Mouse (Mus musculus): Measurements from ENCODE around the gene Ntsr1. TPM values are rescaled to one million over a fixed set of nuclear protein-coding genes. Genes with fewer than 3 reads are reported as not detected.
A peak's percentile ranks its signal among the peaks of the same experiment; 100 is the strongest.

The Ntsr1 gene
- polyA plus RNA-seq, 1 experiment, result not detected

DNA sequence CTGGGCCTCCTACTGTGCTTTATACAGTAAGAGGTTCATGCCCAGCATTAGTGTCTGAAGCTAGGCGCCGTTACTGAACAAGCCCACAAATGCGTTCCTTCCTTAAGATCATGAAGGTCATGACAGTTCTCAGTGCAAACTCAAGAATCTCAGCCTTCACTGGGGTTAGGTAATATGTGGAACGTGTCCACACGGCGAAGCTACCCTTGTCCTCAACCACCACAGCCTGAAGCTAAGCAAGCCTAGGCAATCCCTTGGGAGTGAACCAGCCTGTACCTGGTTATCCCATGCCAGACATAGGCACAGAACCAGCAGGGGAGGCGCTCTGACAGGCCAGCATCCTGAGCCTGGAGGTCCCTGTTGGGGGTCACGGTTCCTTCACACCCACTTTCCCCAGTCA, 30.9 kb upstream of the Ntsr1 start:
- no peaks in the 10 kb centered on the region for H3K4me1 ChIP-seq (ENCODE audit: control insufficient read depth, insufficient read depth, low read length)
- no peak overlapping the region for H3K27ac ChIP-seq (ENCODE audit: insufficient read depth, low read depth, low read length)
- TF ChIP-seq CTCF (IDR thresholded peaks at IDR 0.05; ENCODE audit: insufficient read depth, low read depth, low read length), result no peak
- TF ChIP-seq POLR2A (IDR thresholded peaks at IDR 0.05; ENCODE audit: insufficient read depth, low read depth, low read length), result no peak
- WGBS, result 92% methylated on average over 8 of the region's 8 CpGs
- H3K4me3 ChIP-seq (ENCODE audit: insufficient read depth, low read depth, low read length), result no peak overlapping the region

- Histone ChIP-seq H3K4me1 (ENCODE audit: control insufficient read depth, insufficient read depth, low read length) (no peaks in the 10 kb centered on the region), H3K27ac (ENCODE audit: insufficient read depth, low read depth, low read length) (no peak overlapping the region), H3K4me3 (ENCODE audit: insufficient read depth, low read depth, low read length) (no peak overlapping the region)
- 72% methylated on average over 9 of the region's 9 CpGs for WGBS
- TF ChIP-seq CTCF (IDR thresholded peaks at IDR 0.05; ENCODE audit: insufficient read depth, low read depth, low read length) (no peak), POLR2A (IDR thresholded peaks at IDR 0.05; ENCODE audit: insufficient read depth, low read depth, low read length) (no peak)
Measured at GRCm38 (mm10) chr2:180469768-180470167, 30.0 kb upstream of the Ntsr1 start.

DNA sequence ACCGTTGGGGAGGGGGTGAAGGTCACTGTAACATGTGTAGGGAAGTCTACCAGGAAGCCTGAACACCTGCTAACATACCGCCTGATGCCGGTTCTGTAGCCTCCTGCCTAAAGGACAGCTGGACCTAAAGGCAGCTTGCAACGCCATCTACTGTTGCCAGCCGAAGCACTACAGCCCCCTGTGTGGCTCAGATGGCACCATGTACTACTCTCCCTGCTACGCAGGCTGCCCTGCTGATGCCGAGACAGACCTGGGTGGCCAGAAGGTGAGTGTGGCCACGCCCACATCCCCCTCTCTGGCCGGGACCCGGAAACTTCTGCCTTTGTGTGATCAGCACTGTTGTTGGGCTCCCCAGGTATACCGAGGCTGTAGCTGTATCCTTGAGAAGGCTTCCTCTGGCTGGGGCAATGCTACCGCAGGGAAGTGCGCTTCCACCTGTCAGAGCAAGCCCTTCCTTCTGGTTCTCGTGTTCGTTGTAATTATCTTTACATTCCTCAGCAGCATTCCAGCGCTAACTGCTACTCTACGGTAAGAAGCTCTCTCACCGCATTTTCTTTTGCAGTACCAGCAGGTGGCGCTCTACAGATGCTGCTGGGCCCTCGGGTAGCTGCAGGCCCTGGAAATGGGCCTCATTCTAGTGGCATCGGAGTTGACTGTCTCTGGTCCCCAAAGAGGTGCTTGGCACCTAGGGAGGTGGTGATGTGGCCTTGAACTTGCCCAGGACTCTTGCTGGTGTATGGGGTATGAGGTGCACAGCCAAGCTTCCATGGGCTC, 27.3 kb upstream of the Ntsr1 start:
- 12% methylated on average over 21 of the region's 21 CpGs for WGBS
- H3K4me3 ChIP-seq (ENCODE audit: insufficient read depth, low read depth, low read length), result no peak overlapping the region
- peak; percentile 90 for TF ChIP-seq CTCF (IDR thresholded peaks at IDR 0.05; ENCODE audit: insufficient read depth, low read depth, low read length)
- no peak for TF ChIP-seq POLR2A (IDR thresholded peaks at IDR 0.05; ENCODE audit: insufficient read depth, low read depth, low read length)
- H3K4me1 ChIP-seq (ENCODE audit: control insufficient read depth, insufficient read depth, low read length), result no peaks in the 10 kb centered on the region
- H3K27ac ChIP-seq (ENCODE audit: insufficient read depth, low read depth, low read length), result no peak overlapping the region

GRCm38 (mm10) chr2:180473080-180473440, 26.7 kb upstream of the Ntsr1 start:
- Histone ChIP-seq H3K4me1 (ENCODE audit: control insufficient read depth, insufficient read depth, low read length) (no peaks in the 10 kb centered on the region), H3K27ac (ENCODE audit: insufficient read depth, low read depth, low read length) (no peak overlapping the region), H3K4me3 (ENCODE audit: insufficient read depth, low read depth, low read length) (no peak overlapping the region)
- WGBS, result 27% methylated on average over 7 of the region's 7 CpGs
- no peak for TF ChIP-seq CTCF (IDR thresholded peaks at IDR 0.05; ENCODE audit: insufficient read depth, low read depth, low read length)
- TF ChIP-seq POLR2A (IDR thresholded peaks at IDR 0.05; ENCODE audit: insufficient read depth, low read depth, low read length), result no peak

DNA sequence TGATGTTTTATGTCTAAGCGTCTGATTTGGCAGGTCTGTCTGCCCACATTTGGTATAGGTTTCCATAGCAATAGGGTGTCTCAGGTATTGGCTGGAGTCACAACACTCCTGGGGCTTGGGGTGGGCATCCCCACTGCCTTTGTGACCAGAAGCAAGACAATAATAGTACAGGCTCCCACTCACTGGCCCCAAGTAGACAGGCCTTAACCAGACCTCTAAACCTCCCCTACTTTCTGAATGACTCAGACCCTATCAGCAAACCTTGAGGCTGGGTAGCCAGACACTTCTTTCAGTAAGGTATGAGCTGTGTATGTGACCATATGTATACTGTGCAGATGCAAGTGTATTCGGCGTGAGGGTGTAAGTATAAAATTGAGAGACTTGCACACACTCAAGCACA, 24.9 kb upstream of the Ntsr1 start:
- WGBS, result 92% methylated on average over 3 of the region's 3 CpGs
- Histone ChIP-seq H3K4me1 (ENCODE audit: control insufficient read depth, insufficient read depth, low read length) (no peaks in the 10 kb centered on the region), H3K4me3 (ENCODE audit: insufficient read depth, low read depth, low read length) (no peak overlapping the region), H3K27ac (ENCODE audit: insufficient read depth, low read depth, low read length) (no peak overlapping the region)
- no peak for TF ChIP-seq CTCF (IDR thresholded peaks at IDR 0.05; ENCODE audit: insufficient read depth, low read depth, low read length)
- TF ChIP-seq POLR2A (IDR thresholded peaks at IDR 0.05; ENCODE audit: insufficient read depth, low read depth, low read length), result no peak

DNA sequence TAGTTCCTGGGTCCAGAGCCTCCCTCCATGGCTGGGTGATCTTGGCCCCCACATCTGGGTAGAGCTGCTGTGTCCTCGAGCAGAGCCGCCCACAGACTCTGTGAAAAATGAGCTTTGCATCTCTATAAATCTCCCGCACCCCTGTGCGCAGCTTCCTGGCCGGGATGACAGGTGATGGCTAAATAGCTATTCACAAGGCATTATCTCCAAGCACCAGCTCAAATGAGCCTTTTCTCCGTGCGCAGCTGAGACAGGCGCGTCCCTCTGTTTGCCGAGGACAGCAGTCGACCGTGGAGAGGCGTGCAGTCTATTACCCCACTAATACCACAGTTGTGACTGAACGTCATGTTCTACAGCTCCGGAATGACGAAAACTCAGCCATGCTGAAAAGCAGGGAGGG, 17.5 kb upstream of the Ntsr1 start:
- peaks cover 24% of the 10 kb centered on the region for H3K4me1 ChIP-seq (ENCODE audit: control insufficient read depth, insufficient read depth, low read length)
- no peak overlapping the region for H3K4me3 ChIP-seq (ENCODE audit: insufficient read depth, low read depth, low read length)
- 10% methylated on average over 16 of the region's 16 CpGs for WGBS
- no peak for TF ChIP-seq POLR2A (IDR thresholded peaks at IDR 0.05; ENCODE audit: insufficient read depth, low read depth, low read length)
- no peak for TF ChIP-seq CTCF (IDR thresholded peaks at IDR 0.05; ENCODE audit: insufficient read depth, low read depth, low read length)
- H3K27ac ChIP-seq (ENCODE audit: insufficient read depth, low read depth, low read length), result peak overlapping the region; percentile 23; the same call in 1 of the 2 replicates

DNA sequence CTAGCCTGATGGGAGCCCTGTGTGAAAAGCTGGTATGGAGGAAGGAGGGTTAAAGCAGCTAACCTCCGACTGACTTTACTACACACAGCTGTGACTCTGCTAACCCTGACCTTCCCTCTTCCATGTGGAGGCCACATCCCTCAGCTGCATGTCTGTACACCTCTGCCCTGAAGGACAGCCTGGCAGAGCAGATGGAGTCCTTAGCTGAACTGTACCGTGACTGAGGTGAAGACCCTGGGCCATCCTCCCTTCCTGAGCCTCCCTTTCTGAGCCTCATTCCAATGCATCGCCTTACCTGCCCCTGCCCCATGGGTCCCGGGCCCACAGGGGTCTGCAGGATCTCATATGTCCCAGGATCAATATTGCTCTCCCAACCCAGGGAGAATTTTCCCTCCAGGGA, 14.9 kb upstream of the Ntsr1 start:
- TF ChIP-seq POLR2A (IDR thresholded peaks at IDR 0.05; ENCODE audit: insufficient read depth, low read depth, low read length) (no peak), CTCF (IDR thresholded peaks at IDR 0.05; ENCODE audit: insufficient read depth, low read depth, low read length) (no peak)
- no peak overlapping the region for H3K4me3 ChIP-seq (ENCODE audit: insufficient read depth, low read depth, low read length)
- H3K27ac ChIP-seq (ENCODE audit: insufficient read depth, low read depth, low read length), result no peak overlapping the region
- H3K4me1 ChIP-seq (ENCODE audit: control insufficient read depth, insufficient read depth, low read length), result peaks cover 29% of the 10 kb centered on the region
- WGBS, result 75% methylated on average over 4 of the region's 4 CpGs

GRCm38 (mm10) chr2:180485306-180485705, 14.5 kb upstream of the Ntsr1 start:
- 57% methylated on average over 3 of the region's 3 CpGs for WGBS
- Histone ChIP-seq H3K4me1 (ENCODE audit: control insufficient read depth, insufficient read depth, low read length) (peaks cover 29% of the 10 kb centered on the region), H3K4me3 (ENCODE audit: insufficient read depth, low read depth, low read length) (no peak overlapping the region), H3K27ac (ENCODE audit: insufficient read depth, low read depth, low read length) (no peak overlapping the region)
- TF ChIP-seq CTCF (IDR thresholded peaks at IDR 0.05; ENCODE audit: insufficient read depth, low read depth, low read length) (no peak), POLR2A (IDR thresholded peaks at IDR 0.05; ENCODE audit: insufficient read depth, low read depth, low read length) (no peak)

GRCm38 (mm10) chr2:180488210-180488751, 11.5 kb upstream of the Ntsr1 start:
- Histone ChIP-seq H3K4me1 (ENCODE audit: control insufficient read depth, insufficient read depth, low read length) (peaks cover 16% of the 10 kb centered on the region), H3K4me3 (ENCODE audit: insufficient read depth, low read depth, low read length) (no peak overlapping the region), H3K27ac (ENCODE audit: insufficient read depth, low read depth, low read length) (no peak overlapping the region)
- WGBS, result 8% methylated on average over 17 of the region's 17 CpGs
- TF ChIP-seq CTCF (IDR thresholded peaks at IDR 0.05; ENCODE audit: insufficient read depth, low read depth, low read length) (no peak), POLR2A (IDR thresholded peaks at IDR 0.05; ENCODE audit: insufficient read depth, low read depth, low read length) (no peak)
